Mouse (Mus musculus): Measurements from ENCODE around the gene Slc3a2. TPM values are rescaled to one million over a fixed set of nuclear protein-coding genes. Genes with fewer than 3 reads are reported as not detected.
A peak's percentile ranks its signal among the peaks of the same experiment; 100 is the strongest.

Gene Slc3a2
- polyA plus RNA-seq, 1 experiment from 2014 or later: 126 TPM

GRCm38 (mm10) chr19:8755652-8756051 is 32.5 kb upstream of the Slc3a2 start:
- peak overlapping the region; percentile 55 for H3K4me2 ChIP-seq (ENCODE audit: low read length)
- H3K9ac ChIP-seq (ENCODE audit: low read length): no peak overlapping the region
- DNase-seq (ENCODE audit: low spot score) (no peak), ATAC-seq (replicated peaks; ENCODE audit: low FRiP score, low TSS enrichment, low read depth) (no peak)
- H3K9me3 ChIP-seq (ENCODE audit: control insufficient read depth, low read length): no peaks in the 10 kb centered on the region
- H3K27me3 ChIP-seq (replicated peaks; ENCODE audit: control insufficient read depth, insufficient read depth, low read length): no peaks in the 10 kb centered on the region
- 64% methylated on average over 3 of the region's 3 CpGs for WGBS
- H3K4me1 ChIP-seq (replicated peaks; ENCODE audit: control insufficient read depth, insufficient read depth, low read length): peaks cover 10% of the 10 kb centered on the region; the same call in 1 of the 2 replicates
- no peak overlapping the region for H3K27ac ChIP-seq (ENCODE audit: low read depth)
- H3K36me3 ChIP-seq (ENCODE audit: control insufficient read depth, insufficient read depth, low read length): peaks cover 51% of the 10 kb centered on the region
- H3K4me3 ChIP-seq (ENCODE audit: low read depth, low read length): no peak overlapping the region

GRCm38 (mm10) chr19:8747368-8747767 is 24.2 kb upstream of the Slc3a2 start:
- 76% methylated on average over 2 of the region's 2 CpGs for WGBS
- Histone ChIP-seq H3K4me2 (ENCODE audit: low read length) (no peak overlapping the region), H3K4me1 (replicated peaks; ENCODE audit: control insufficient read depth, insufficient read depth, low read length) (peaks cover 7% of the 10 kb centered on the region), H3K27me3 (replicated peaks; ENCODE audit: control insufficient read depth, insufficient read depth, low read length) (no peaks in the 10 kb centered on the region), H3K9me3 (ENCODE audit: control insufficient read depth, low read length) (no peaks in the 10 kb centered on the region), H3K36me3 (ENCODE audit: control insufficient read depth, insufficient read depth, low read length) (peaks cover 95% of the 10 kb centered on the region), H3K9ac (ENCODE audit: low read length) (no peak overlapping the region), H3K27ac (ENCODE audit: low read depth) (no peak overlapping the region), H3K4me3 (ENCODE audit: low read depth, low read length) (no peak overlapping the region)
- DNase-seq (ENCODE audit: low spot score) (no peak), ATAC-seq (replicated peaks; ENCODE audit: low FRiP score, low TSS enrichment, low read depth) (no peak)

- H3K4me3 ChIP-seq (ENCODE audit: low read depth, low read length): no peak overlapping the region
- H3K27me3 ChIP-seq (replicated peaks; ENCODE audit: control insufficient read depth, insufficient read depth, low read length): no peaks in the 10 kb centered on the region
- ATAC-seq (replicated peaks; ENCODE audit: low FRiP score, low TSS enrichment, low read depth): no peak
- no peaks in the 10 kb centered on the region for H3K9me3 ChIP-seq (ENCODE audit: control insufficient read depth, low read length)
- WGBS: 93% methylated on average over 1 of the region's 1 CpGs
- peaks cover 12% of the 10 kb centered on the region for H3K4me1 ChIP-seq (replicated peaks; ENCODE audit: control insufficient read depth, insufficient read depth, low read length)
- H3K27ac ChIP-seq (ENCODE audit: low read depth): no peak overlapping the region
- H3K4me2 ChIP-seq (ENCODE audit: low read length): no peak overlapping the region
- H3K9ac ChIP-seq (ENCODE audit: low read length): no peak overlapping the region
- peaks cover 79% of the 10 kb centered on the region for H3K36me3 ChIP-seq (ENCODE audit: control insufficient read depth, insufficient read depth, low read length)
- DNase-seq (ENCODE audit: low spot score): no peak
Observed at GRCm38 (mm10) chr19:8745382-8745781, 22.2 kb upstream of the Slc3a2 start.

- DNase-seq (ENCODE audit: low spot score) (no peak), ATAC-seq (replicated peaks; ENCODE audit: low FRiP score, low TSS enrichment, low read depth) (no peak)
- Histone ChIP-seq H3K36me3 (ENCODE audit: control insufficient read depth, insufficient read depth, low read length) (peaks cover 75% of the 10 kb centered on the region), H3K4me1 (replicated peaks; ENCODE audit: control insufficient read depth, insufficient read depth, low read length) (peaks cover 13% of the 10 kb centered on the region), H3K27me3 (replicated peaks; ENCODE audit: control insufficient read depth, insufficient read depth, low read length) (no peaks in the 10 kb centered on the region), H3K4me3 (ENCODE audit: low read depth, low read length) (peak overlapping the region; percentile 94), H3K27ac (ENCODE audit: low read depth) (peak overlapping the region; percentile 98), H3K4me2 (ENCODE audit: low read length) (peak overlapping the region; percentile 99), H3K9me3 (ENCODE audit: control insufficient read depth, low read length) (no peaks in the 10 kb centered on the region), H3K9ac (ENCODE audit: low read length) (peak overlapping the region; percentile 95)
- 17% methylated on average over 14 of the region's 14 CpGs for whole genome bisulfite sequencing
Observed at GRCm38 (mm10) chr19:8742176-8742575, 19.0 kb upstream of the Slc3a2 start.

- Histone ChIP-seq H3K9me3 (ENCODE audit: control insufficient read depth, low read length) (no peaks in the 10 kb centered on the region), H3K4me3 (ENCODE audit: low read depth, low read length) (peak within 1 kb of the TSS; percentile 94), H3K4me2 (ENCODE audit: low read length) (peak within 1 kb of the TSS; percentile 99), H3K36me3 (ENCODE audit: control insufficient read depth, insufficient read depth, low read length) (peaks cover 67% of the 10 kb centered on the region), H3K27me3 (replicated peaks; ENCODE audit: control insufficient read depth, insufficient read depth, low read length) (no peaks in the 10 kb centered on the region), H3K27ac (ENCODE audit: low read depth) (peak within 1 kb of the TSS; percentile 98), H3K4me1 (replicated peaks; ENCODE audit: control insufficient read depth, insufficient read depth, low read length) (peaks cover 20% of the 10 kb centered on the region), H3K9ac (ENCODE audit: low read length) (peak within 1 kb of the TSS; percentile 95)
- ATAC-seq (replicated peaks; ENCODE audit: low FRiP score, low TSS enrichment, low read depth): peak; percentile 98
- DNase-seq (ENCODE audit: low spot score): peak; percentile 98
- WGBS: under 1% methylated on average over 36 of the region's 36 CpGs
Observed at GRCm38 (mm10) chr19:8741243-8741869, 18.2 kb upstream of the Slc3a2 start, which contains the start of gene Stx5a. Gene Stx5a (plus strand): TSS chr19:8741413.

GRCm38 (mm10) chr19:8740603-8741002 is 17.4 kb upstream of the Slc3a2 start, which contains the start of gene 1700092M07Rik:
Gene 1700092M07Rik (plus strand): TSS chr19:8740718.
- H3K36me3 ChIP-seq (ENCODE audit: control insufficient read depth, insufficient read depth, low read length): peaks cover 59% of the 10 kb centered on the region
- peaks cover 20% of the 10 kb centered on the region for H3K4me1 ChIP-seq (replicated peaks; ENCODE audit: control insufficient read depth, insufficient read depth, low read length)
- peak within 1 kb of the TSS; percentile 98 for H3K27ac ChIP-seq (ENCODE audit: low read depth)
- peak within 1 kb of the TSS; percentile 94 for H3K4me3 ChIP-seq (ENCODE audit: low read depth, low read length)
- WGBS: 62% methylated on average over 14 of the region's 14 CpGs
- no peaks in the 10 kb centered on the region for H3K27me3 ChIP-seq (replicated peaks; ENCODE audit: control insufficient read depth, insufficient read depth, low read length)
- peak within 1 kb of the TSS; percentile 38 for H3K4me2 ChIP-seq (ENCODE audit: low read length)
- H3K9ac ChIP-seq (ENCODE audit: low read length): peak within 1 kb of the TSS; percentile 95
- no peaks in the 10 kb centered on the region for H3K9me3 ChIP-seq (ENCODE audit: control insufficient read depth, low read length)
- no peak for ATAC-seq (replicated peaks; ENCODE audit: low FRiP score, low TSS enrichment, low read depth)
- DNase-seq (ENCODE audit: low spot score): no peak

- no peaks in the 10 kb centered on the region for H3K9me3 ChIP-seq (ENCODE audit: control insufficient read depth, low read length)
- no peak for DNase-seq (ENCODE audit: low spot score)
- H3K9ac ChIP-seq (ENCODE audit: low read length): no peak overlapping the region
- peaks cover 24% of the 10 kb centered on the region for H3K4me1 ChIP-seq (replicated peaks; ENCODE audit: control insufficient read depth, insufficient read depth, low read length)
- H3K4me2 ChIP-seq (ENCODE audit: low read length): no peak overlapping the region
- H3K27me3 ChIP-seq (replicated peaks; ENCODE audit: control insufficient read depth, insufficient read depth, low read length): no peaks in the 10 kb centered on the region
- H3K36me3 ChIP-seq (ENCODE audit: control insufficient read depth, insufficient read depth, low read length): peaks cover 49% of the 10 kb centered on the region
- ATAC-seq (replicated peaks; ENCODE audit: low FRiP score, low TSS enrichment, low read depth): no peak
- no peak overlapping the region for H3K4me3 ChIP-seq (ENCODE audit: low read depth, low read length)
- WGBS: 93% methylated on average over 6 of the region's 6 CpGs
- no peak overlapping the region for H3K27ac ChIP-seq (ENCODE audit: low read depth)
Observed at GRCm38 (mm10) chr19:8739646-8740045, 16.5 kb upstream of the Slc3a2 start.

GRCm38 (mm10) chr19:8738911-8739310 is 15.7 kb upstream of the Slc3a2 start:
- H3K36me3 ChIP-seq (ENCODE audit: control insufficient read depth, insufficient read depth, low read length): peaks cover 42% of the 10 kb centered on the region
- H3K9ac ChIP-seq (ENCODE audit: low read length): no peak overlapping the region
- H3K9me3 ChIP-seq (ENCODE audit: control insufficient read depth, low read length): no peaks in the 10 kb centered on the region
- no peaks in the 10 kb centered on the region for H3K27me3 ChIP-seq (replicated peaks; ENCODE audit: control insufficient read depth, insufficient read depth, low read length)
- peaks cover 24% of the 10 kb centered on the region for H3K4me1 ChIP-seq (replicated peaks; ENCODE audit: control insufficient read depth, insufficient read depth, low read length)
- no peak overlapping the region for H3K4me3 ChIP-seq (ENCODE audit: low read depth, low read length)
- WGBS: 88% methylated on average over 7 of the region's 7 CpGs
- no peak overlapping the region for H3K4me2 ChIP-seq (ENCODE audit: low read length)
- ATAC-seq (replicated peaks; ENCODE audit: low FRiP score, low TSS enrichment, low read depth) (no peak), DNase-seq (ENCODE audit: low spot score) (no peak)
- no peak overlapping the region for H3K27ac ChIP-seq (ENCODE audit: low read depth)

GRCm38 (mm10) chr19:8736160-8736467 is 12.9 kb upstream of the Slc3a2 start:
- no peak; the same call in 1 of the 2 replicates for ATAC-seq (replicated peaks; ENCODE audit: low FRiP score, low TSS enrichment, low read depth)
- Histone ChIP-seq H3K36me3 (ENCODE audit: control insufficient read depth, insufficient read depth, low read length) (peaks cover 30% of the 10 kb centered on the region), H3K27ac (ENCODE audit: low read depth) (peak overlapping the region; percentile 51; the same call in 1 of the 2 replicates), H3K4me1 (replicated peaks; ENCODE audit: control insufficient read depth, insufficient read depth, low read length) (peaks cover 16% of the 10 kb centered on the region), H3K4me3 (ENCODE audit: low read depth, low read length) (peak overlapping the region; percentile 97), H3K4me2 (ENCODE audit: low read length) (peak overlapping the region; percentile 90), H3K27me3 (replicated peaks; ENCODE audit: control insufficient read depth, insufficient read depth, low read length) (no peaks in the 10 kb centered on the region), H3K9ac (ENCODE audit: low read length) (peak overlapping the region; percentile 78), H3K9me3 (ENCODE audit: control insufficient read depth, low read length) (no peaks in the 10 kb centered on the region)
- no peak for DNase-seq (ENCODE audit: low spot score)
- WGBS: 2% methylated on average over 11 of the region's 11 CpGs
